Mouse (Mus musculus): ENCODE data around the gene Actr1a.

DNA sequence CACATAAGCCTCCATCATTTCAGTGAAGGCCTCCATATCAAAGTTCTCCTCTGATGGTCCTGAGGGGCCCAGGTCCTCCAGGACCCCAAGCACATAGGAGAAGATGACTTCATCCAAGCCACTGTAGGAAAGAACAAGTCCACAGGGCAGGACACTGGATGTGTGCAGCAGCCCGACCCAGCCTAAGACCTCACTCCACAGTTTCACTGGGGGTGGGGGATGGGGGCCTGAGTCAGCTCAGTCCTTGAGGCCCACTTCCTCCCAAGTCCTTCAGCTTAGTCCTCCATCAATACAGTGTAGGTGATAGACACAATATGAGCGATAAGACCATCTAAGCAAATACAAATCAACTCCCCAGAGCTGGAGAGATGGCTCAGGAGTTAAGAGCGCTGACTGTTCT is 63.6 kb downstream of the Actr1a start:
- no peak for TF ChIP-seq POLR2A (IDR thresholded peaks at IDR 0.05; ENCODE audit: extremely low read depth, insufficient read depth, low read length)
- no peak for TF ChIP-seq CTCF (IDR thresholded peaks at IDR 0.05; ENCODE audit: extremely low read depth, insufficient read depth, low read length)
